Mouse (Mus musculus): ENCODE measurements around the gene Dcaf6.
"Not testable (repeated sequence)": the region's sequence is repeated elsewhere in the genome, so short reads cannot be mapped to it uniquely, and the experiment has no call there.

The Dcaf6 gene

DNA sequence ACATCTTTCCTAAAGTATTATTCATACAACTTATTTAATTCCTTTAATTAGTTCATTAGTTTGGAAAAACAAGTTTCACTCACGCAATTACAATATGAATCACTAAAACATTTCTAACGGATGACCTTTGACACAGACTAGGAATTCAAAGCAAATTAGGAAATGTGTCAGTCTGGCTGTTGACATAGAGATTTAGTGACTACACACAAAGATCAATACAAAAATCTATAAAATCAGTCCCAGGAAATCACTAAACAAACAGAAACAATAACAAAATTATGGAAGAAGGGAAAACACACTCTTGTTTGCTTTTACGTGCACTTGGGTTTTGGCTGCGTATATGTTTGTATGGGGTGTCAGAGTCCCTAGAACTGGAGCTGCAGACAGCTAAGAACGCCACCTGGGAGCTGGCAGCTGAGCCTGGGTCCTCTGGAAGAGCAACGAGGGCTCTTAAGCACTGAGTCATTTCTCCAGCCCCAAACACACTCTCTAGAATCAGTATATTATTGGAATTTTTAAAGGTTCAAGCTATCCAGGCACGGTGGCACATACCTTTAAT lies 38.8 kb downstream of the Dcaf6 start:
- DNase-seq (ENCODE audit: low spot score): no peak

GRCm38 (mm10) chr1:165396401-165396805 lies 63.9 kb downstream of the Dcaf6 start:
- DNase-seq (ENCODE audit: low spot score): no peak

- DNase-seq (ENCODE audit: low spot score): no peak
Observed at GRCm38 (mm10) chr1:165395940-165396339, 64.3 kb downstream of the Dcaf6 start.

GRCm38 (mm10) chr1:165394836-165395235 lies 65.4 kb downstream of the Dcaf6 start:
- DNase-seq (ENCODE audit: low spot score): no peak

GRCm38 (mm10) chr1:165393033-165393432 lies 67.2 kb downstream of the Dcaf6 start:
- DNase-seq (ENCODE audit: low spot score): no peak

GRCm38 (mm10) chr1:165388716-165389115 lies 71.6 kb downstream of the Dcaf6 start:
- DNase-seq (ENCODE audit: low spot score): no peak

DNA sequence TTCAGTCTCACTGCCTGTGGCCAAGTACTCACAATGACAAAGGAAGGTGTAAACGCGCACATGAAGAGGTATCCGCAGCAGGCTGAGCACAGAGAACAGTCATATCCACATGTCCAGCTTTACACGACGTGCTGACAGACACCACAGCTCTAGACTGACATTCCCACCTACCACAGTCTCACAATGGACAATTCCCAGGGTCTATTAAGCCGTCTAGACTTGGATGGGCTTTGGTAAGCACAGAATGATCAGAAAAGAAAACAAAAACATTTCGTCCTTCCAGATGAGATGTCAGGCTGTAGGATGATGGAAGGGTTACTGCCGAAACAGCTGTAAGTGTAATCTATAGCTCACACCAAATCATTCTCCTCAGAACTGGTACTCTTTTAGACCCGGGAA lies 73.8 kb downstream of the Dcaf6 start:
- no peak for DNase-seq (ENCODE audit: low spot score)

GRCm38 (mm10) chr1:165385810-165386524 lies 74.3 kb downstream of the Dcaf6 start:
- DNase-seq (ENCODE audit: low spot score): no peak

- no peak for DNase-seq (ENCODE audit: low spot score)
Observed at GRCm38 (mm10) chr1:165373839-165374238, 86.4 kb downstream of the Dcaf6 start.

GRCm38 (mm10) chr1:165370990-165371389 lies 89.3 kb downstream of the Dcaf6 start:
- no peak for DNase-seq (ENCODE audit: low spot score)

GRCm38 (mm10) chr1:165365057-165365456 lies 95.2 kb downstream of the Dcaf6 start:
- DNase-seq (ENCODE audit: low spot score): no peak

- no peak for DNase-seq (ENCODE audit: low spot score)
Observed at GRCm38 (mm10) chr1:165363271-165363670, 97.0 kb downstream of the Dcaf6 start.

DNA sequence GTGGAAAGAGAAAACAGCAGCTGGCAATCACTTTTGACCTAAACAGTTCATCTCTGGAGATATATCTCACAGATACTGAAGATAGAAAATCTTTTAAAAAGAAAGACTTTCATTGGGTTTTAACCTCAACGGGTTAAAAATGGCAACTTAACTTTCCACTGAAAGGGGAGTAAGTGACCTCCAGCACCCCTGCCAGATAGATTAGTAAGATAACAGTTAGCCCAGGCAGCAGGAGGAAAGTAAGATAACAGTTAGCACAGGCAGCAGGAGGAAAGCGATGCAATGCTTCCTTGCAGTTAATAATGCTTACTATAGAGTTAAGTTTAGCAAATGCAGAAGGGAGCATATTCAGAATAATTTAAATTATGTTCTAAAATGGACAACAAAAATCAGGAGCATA lies 103.9 kb downstream of the Dcaf6 start:
- DNase-seq (ENCODE audit: low spot score): no peak

DNA sequence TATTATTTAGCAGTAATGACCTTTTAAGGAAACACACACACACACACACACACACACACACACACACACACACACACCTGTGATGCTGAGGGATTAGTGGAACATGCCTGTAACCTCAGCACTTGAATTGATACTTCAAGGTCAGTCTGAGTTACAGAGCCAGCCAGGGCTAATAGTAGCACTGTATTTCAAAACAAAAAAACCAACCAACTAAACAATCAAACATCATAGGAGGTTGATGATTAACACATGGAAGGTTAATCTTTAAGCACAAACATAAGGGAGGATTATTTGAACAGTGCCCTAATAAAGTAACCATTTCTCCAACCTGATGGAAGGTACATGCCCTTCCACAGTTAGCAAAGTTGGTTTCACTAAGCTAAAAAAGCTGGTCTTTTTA lies 111.6 kb downstream of the Dcaf6 start:
- DNase-seq (ENCODE audit: low spot score): no peak

DNA sequence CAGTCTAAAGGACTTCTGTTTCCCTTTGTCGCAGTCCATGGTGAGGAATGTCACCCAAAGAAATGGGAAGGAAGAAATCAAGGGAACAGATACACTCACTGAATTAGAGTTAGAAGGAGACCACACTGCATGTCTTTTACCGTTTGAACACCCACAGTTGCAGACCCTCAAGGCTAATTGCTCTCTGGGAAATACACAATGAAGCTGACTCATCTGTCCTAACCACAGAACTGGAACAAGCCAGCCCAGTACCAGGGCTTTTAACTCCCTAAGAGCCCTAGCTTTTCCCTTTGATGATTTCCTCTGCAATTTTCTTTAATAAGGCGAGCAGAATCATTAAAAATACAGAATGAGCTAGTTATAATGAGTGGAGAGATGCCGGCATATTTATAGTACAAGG lies 115.8 kb downstream of the Dcaf6 start:
- no peak for DNase-seq (ENCODE audit: low spot score)

DNA sequence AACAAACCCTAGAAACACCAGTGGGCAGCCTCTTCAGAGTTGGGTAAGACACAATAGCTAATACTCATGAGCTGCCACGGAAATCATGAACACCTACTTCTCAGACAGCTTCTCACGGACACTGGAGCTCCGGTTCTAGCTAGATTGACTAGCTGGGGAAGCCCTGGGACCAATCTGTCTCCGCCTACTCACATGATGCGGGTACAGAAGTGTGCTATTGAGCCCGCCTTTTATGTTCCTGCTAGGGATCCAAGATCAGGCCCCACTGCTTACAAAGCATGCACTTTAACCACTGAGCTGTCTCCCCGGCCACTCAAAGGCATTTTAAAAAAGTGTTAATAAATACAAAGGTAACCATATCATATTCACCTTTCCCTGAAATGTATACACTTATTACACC lies 118.1 kb downstream of the Dcaf6 start:
- DNase-seq (ENCODE audit: low spot score): no peak

- no peak for DNase-seq (ENCODE audit: low spot score)
Observed at GRCm38 (mm10) chr1:165332797-165333196, 127.5 kb downstream of the Dcaf6 start.

DNA sequence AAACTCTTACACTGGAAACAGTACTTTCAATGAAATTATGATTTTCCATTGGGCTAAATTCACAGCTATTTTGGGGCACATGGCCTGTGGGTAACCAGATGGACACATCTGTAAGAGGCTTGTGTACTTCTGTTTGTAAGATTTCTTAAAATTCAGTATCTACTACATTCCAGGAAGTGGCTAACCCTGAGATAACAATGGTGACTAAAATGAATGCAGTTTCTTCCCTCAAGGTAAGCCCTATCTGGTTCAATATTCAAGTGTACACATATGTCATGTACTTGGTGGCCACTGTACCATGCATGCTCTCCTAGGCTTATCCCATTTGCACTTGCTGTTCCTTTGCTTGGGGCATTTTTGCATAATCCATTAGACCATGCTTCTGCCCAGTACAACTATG lies 129.4 kb downstream of the Dcaf6 start:
- DNase-seq (ENCODE audit: low spot score): no peak

GRCm38 (mm10) chr1:165328384-165329289 lies 131.6 kb downstream of the Dcaf6 start:
- DNase-seq (ENCODE audit: low spot score): not testable (repeated sequence)

- no peak for DNase-seq (ENCODE audit: low spot score)
Observed at GRCm38 (mm10) chr1:165327831-165328230, 132.4 kb downstream of the Dcaf6 start.

GRCm38 (mm10) chr1:165327370-165327769 lies 132.9 kb downstream of the Dcaf6 start:
- no peak for DNase-seq (ENCODE audit: low spot score)

DNA sequence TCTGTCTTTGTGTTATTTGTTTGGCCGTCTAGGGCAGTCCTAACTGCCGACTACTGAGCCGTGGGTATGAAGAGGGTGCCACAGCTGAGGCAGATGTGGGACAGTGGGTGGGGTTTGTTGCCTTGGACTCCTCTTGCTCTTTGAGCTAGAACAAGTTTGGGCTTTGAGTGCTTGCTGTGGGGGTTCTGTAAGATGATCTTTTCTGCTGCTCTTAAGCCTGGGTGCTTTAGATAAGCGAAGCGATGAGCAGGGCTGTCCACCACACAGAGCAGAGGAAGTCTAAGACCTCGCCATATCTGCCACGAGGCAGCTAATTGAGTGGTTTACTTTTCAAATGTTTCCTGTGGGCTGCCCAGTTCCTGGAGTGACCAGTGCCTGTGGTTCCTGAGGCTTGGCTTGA lies 137.3 kb downstream of the Dcaf6 start:
- DNase-seq (ENCODE audit: low spot score): peak; percentile 7

GRCm38 (mm10) chr1:165321891-165322290 lies 138.4 kb downstream of the Dcaf6 start:
- no peak for DNase-seq (ENCODE audit: low spot score)

Measured in yolk sac, embryonic 10.5 days (tissue).